Mouse (Mus musculus) left cerebral cortex, adult 11 months (tissue): ENCODE measurements at regions not wholly inside any gene's neighbourhood (a gene's known extent, or its start where the extent isn't known, plus 50 kb on each side); places are given as distances from the start of the nearest gene placed in this dataset.

Experiments
- DNase-seq: peaks from one replicate; pipeline ENCODE4 v3.0.0; 2022; ENCODE audit warnings: low spot score

DNA sequence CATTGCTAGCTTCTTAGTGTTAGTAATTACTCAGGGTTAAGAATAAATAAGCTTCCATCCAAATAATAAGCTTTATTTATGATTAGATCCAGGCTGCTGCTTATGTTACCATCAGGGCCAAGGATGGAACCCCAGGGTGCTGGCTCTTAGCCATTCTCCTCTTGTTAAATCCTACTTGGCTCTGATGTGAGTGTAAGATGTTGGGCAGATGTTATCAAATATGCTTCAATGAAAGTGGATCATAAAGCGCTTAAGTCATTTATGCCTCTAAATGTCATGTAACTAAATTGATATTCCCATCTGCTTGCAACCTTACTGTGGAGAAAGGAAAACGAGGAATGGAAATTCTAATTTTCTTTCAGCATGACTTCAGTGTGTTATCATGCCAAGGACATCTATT lies 426.4 kb upstream of the Lrrc4c start:
- DNase-seq: peak; percentile 29

DNA sequence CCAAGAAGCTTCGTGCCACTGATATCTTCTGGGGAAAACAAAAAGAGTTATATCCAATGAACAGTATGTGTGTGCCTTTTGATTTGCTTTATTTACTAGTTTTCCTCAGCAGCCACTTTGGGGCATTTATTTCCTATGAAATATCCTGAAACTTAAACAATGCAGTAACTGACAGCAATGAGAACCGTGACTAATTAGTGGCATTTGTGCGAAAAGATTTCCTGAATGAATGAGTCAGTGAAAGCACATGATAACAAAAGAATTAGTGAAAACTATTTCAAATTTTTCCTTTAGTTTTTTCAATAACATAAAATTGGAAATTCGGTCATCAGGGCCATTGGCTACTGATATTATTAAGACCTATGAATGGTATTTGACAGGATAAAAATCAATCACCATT lies 412.9 kb upstream of the Lrrc4c start:
- no peak for DNase-seq

DNA sequence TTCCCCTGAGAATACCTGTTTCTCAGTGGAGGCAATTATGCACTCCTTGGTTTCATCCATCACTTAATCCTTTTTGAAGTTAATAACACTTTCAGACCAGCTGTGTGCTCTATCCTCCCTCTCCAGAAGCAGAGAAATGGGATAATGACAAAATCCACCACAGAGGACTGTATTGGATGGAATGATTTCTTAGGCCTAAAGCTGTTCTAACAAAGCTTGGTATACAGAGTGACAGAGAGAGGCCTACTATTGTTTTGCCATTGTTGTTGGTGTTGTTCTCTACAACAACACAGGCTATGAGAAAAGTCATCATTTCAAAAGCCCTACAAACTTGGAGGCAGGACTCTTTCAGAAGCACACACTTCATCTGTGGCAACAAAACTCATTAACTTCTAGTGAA lies 408.2 kb upstream of the Lrrc4c start:
- no peak for DNase-seq

DNA sequence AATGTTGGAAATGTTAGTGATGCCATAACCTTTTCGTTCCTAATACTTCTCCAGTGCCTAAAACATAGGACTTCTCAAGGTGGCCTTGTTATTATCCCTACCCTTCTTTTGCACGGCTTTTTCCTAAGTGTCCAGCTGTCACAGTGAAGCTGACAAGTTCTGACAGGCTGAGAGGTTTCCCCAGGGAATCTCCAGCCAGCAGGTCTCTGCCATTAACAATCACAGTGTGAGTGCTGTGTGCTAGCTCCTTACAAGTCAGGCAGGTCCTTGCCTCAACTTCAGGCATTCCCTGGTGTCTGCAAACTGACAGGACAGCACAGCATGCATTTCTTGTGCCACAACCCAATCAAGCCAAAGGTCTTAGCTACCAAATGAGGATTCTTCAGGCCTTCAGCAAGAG lies 407.8 kb upstream of the Lrrc4c start:
- DNase-seq: no peak
